Mouse (Mus musculus): ENCODE data around the gene Camk1g.

Camk1g gene

GRCm38 (mm10) chr1:193303096-193303495 is 67.0 kb downstream of the Camk1g start:
- no peak for DNase-seq (ENCODE audit: low read depth, low spot score)

GRCm38 (mm10) chr1:193302093-193302405 is 68.0 kb downstream of the Camk1g start:
- no peak for DNase-seq (ENCODE audit: low read depth, low spot score)

- DNase-seq (ENCODE audit: low read depth, low spot score), result no peak
Measured at GRCm38 (mm10) chr1:193301216-193302092, 68.6 kb downstream of the Camk1g start.

GRCm38 (mm10) chr1:193299995-193300394 is 70.1 kb downstream of the Camk1g start:
- DNase-seq (ENCODE audit: low read depth, low spot score), result no peak

GRCm38 (mm10) chr1:193298141-193298765 is 71.8 kb downstream of the Camk1g start:
- DNase-seq (ENCODE audit: low read depth, low spot score), result no peak

Measured in mesoderm, embryonic 11.5 days (tissue).